Mouse (Mus musculus): ENCODE data around the gene Gm45837. TPM values are rescaled to one million over a fixed set of nuclear protein-coding genes. Genes with fewer than 3 reads are reported as not detected.

Gene Gm45837
- polyA plus RNA-seq, 1 experiment: not detected

GRCm38 (mm10) chr7:101478099-101478498 is 67.4 kb downstream of the Gm45837 start:
- WGBS: 40% methylated on average over 5 of the region's 5 CpGs
- peak; percentile 45 for DNase-seq
- H3K4me1 ChIP-seq (ENCODE audit: control insufficient read depth, insufficient read depth, low read length): peaks cover 4% of the 10 kb centered on the region; the same call in 1 of the 2 replicates
- H3K4me3 ChIP-seq (ENCODE audit: insufficient read depth, low read depth, low read length): no peak overlapping the region
- no peaks in the 10 kb centered on the region for H3K27me3 ChIP-seq (replicated peaks; ENCODE audit: control insufficient read depth, insufficient read depth, low read length)
- no peaks in the 10 kb centered on the region for H3K36me3 ChIP-seq (ENCODE audit: control insufficient read depth, insufficient read depth, low read length)
- no peak overlapping the region for H3K27ac ChIP-seq (ENCODE audit: insufficient read depth, low read depth, low read length)
- TF ChIP-seq CTCF (conservative IDR thresholded peaks at IDR 0.05; ENCODE audit: insufficient read depth, insufficient read length, low read depth, low read length) (no peak), POLR2A (IDR thresholded peaks at IDR 0.05; ENCODE audit: low read depth, low read length) (no peak)

DNA sequence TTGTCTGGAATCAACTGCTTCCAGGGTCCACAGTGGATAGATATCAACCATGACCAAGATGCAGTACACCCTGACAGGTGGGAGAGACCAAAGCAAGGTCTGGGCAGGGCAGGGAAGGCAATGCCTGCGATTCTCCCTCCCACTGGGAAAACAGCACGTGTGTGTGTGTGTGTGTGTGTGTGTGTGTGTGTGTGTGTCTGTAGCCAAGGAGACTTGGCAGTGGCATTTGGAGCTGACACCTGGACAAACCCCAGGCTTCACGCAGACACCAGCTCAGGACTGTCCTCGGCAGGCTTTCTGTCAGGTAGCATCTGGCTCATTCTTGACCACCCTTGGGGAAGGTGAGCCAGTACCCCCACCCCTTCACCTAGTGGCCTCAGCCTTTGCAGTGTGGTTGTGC is 69.2 kb downstream of the Gm45837 start:
- Histone ChIP-seq H3K27me3 (replicated peaks; ENCODE audit: control insufficient read depth, insufficient read depth, low read length) (no peaks in the 10 kb centered on the region), H3K4me1 (ENCODE audit: control insufficient read depth, insufficient read depth, low read length) (no peaks in the 10 kb centered on the region), H3K27ac (ENCODE audit: insufficient read depth, low read depth, low read length) (no peak overlapping the region), H3K4me3 (ENCODE audit: insufficient read depth, low read depth, low read length) (no peak overlapping the region), H3K36me3 (ENCODE audit: control insufficient read depth, insufficient read depth, low read length) (no peaks in the 10 kb centered on the region)
- 45% methylated on average over 4 of the region's 4 CpGs for WGBS
- DNase-seq: no peak
- no peak for TF ChIP-seq CTCF (conservative IDR thresholded peaks at IDR 0.05; ENCODE audit: insufficient read depth, insufficient read length, low read depth, low read length)
- TF ChIP-seq POLR2A (IDR thresholded peaks at IDR 0.05; ENCODE audit: low read depth, low read length): no peak

DNA sequence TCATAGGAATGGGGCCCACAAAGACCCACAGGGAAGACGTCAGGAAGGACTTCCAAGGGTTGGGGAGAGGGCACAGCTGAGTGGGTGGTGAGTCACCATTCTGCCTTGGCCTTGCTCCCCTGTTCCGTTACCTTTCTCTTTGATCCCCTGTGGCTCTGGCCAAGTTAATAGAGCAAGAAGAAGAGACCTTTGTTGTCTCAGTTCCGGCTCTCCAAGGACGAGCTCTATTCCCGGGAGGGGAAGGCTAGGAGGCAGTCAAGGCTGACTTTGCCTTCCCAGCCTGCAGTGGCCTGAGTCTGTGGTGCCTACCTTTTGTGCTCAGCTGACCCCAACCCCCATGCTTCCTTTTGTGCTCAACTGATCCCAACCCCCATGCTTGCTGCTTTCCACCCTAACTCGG is 70.0 kb downstream of the Gm45837 start:
- H3K4me3 ChIP-seq (ENCODE audit: insufficient read depth, low read depth, low read length): no peak overlapping the region
- no peaks in the 10 kb centered on the region for H3K27me3 ChIP-seq (replicated peaks; ENCODE audit: control insufficient read depth, insufficient read depth, low read length)
- TF ChIP-seq POLR2A (IDR thresholded peaks at IDR 0.05; ENCODE audit: low read depth, low read length) (no peak), CTCF (conservative IDR thresholded peaks at IDR 0.05; ENCODE audit: insufficient read depth, insufficient read length, low read depth, low read length) (no peak)
- DNase-seq: peak; percentile 56
- H3K27ac ChIP-seq (ENCODE audit: insufficient read depth, low read depth, low read length): peak overlapping the region; percentile 18; the same call in 1 of the 2 replicates
- H3K4me1 ChIP-seq (ENCODE audit: control insufficient read depth, insufficient read depth, low read length): no peaks in the 10 kb centered on the region
- H3K36me3 ChIP-seq (ENCODE audit: control insufficient read depth, insufficient read depth, low read length): no peaks in the 10 kb centered on the region
- WGBS: 32% methylated on average over 6 of the region's 6 CpGs

- H3K4me3 ChIP-seq (ENCODE audit: insufficient read depth, low read depth, low read length): no peak overlapping the region
- peak; percentile 76 for DNase-seq
- no peak for TF ChIP-seq POLR2A (IDR thresholded peaks at IDR 0.05; ENCODE audit: low read depth, low read length)
- TF ChIP-seq CTCF (conservative IDR thresholded peaks at IDR 0.05; ENCODE audit: insufficient read depth, insufficient read length, low read depth, low read length): no peak
- H3K27ac ChIP-seq (ENCODE audit: insufficient read depth, low read depth, low read length): 0 out of 2 replicates have a peak overlapping the region, but pooled peaks have one; percentile 30
- H3K27me3 ChIP-seq (replicated peaks; ENCODE audit: control insufficient read depth, insufficient read depth, low read length): no peaks in the 10 kb centered on the region
- H3K4me1 ChIP-seq (ENCODE audit: control insufficient read depth, insufficient read depth, low read length): no peaks in the 10 kb centered on the region
- no peaks in the 10 kb centered on the region for H3K36me3 ChIP-seq (ENCODE audit: control insufficient read depth, insufficient read depth, low read length)
- WGBS: 23% methylated on average over 8 of the region's 8 CpGs
Measured at GRCm38 (mm10) chr7:101481872-101482498, 71.3 kb downstream of the Gm45837 start.

DNA sequence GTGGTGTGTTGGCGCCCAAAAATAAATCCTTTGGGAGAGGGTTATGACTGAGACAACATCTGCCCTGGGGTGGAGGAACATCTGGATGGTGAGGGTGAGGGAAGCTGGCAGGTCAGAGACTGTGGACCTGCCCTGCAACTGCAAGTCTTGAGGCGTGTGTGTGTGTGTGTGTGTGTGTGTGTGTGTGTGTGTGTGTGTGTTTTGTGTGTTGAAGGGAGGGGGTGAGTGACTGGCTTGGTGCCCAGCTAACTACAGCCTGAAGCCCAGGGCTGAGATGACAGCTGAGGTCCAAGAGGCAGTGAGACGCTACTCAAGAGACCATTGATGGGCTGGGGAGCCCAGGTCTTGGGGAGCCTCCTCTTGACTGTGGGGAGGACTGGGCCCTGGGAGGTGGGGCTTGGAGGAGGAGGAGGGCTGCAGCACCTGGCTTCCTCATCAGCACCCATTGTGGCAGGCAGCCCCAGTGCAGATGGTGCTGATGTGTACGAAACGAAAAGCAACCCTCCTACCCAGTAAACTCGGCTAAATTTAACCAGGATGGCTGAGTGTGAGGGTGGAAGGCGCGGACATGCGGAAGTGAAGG is 71.9 kb downstream of the Gm45837 start:
- no peaks in the 10 kb centered on the region for H3K36me3 ChIP-seq (ENCODE audit: control insufficient read depth, insufficient read depth, low read length)
- no peak for TF ChIP-seq CTCF (conservative IDR thresholded peaks at IDR 0.05; ENCODE audit: insufficient read depth, insufficient read length, low read depth, low read length)
- TF ChIP-seq POLR2A (IDR thresholded peaks at IDR 0.05; ENCODE audit: low read depth, low read length): no peak
- WGBS: 26% methylated on average over 9 of the region's 9 CpGs
- DNase-seq: no peak
- no peaks in the 10 kb centered on the region for H3K27me3 ChIP-seq (replicated peaks; ENCODE audit: control insufficient read depth, insufficient read depth, low read length)
- H3K27ac ChIP-seq (ENCODE audit: insufficient read depth, low read depth, low read length): no peak overlapping the region
- H3K4me3 ChIP-seq (ENCODE audit: insufficient read depth, low read depth, low read length): no peak overlapping the region
- H3K4me1 ChIP-seq (ENCODE audit: control insufficient read depth, insufficient read depth, low read length): no peaks in the 10 kb centered on the region

GRCm38 (mm10) chr7:101483498-101484115 is 72.9 kb downstream of the Gm45837 start:
- no peak for DNase-seq
- 36% methylated on average over 9 of the region's 9 CpGs for WGBS
- no peaks in the 10 kb centered on the region for H3K27me3 ChIP-seq (replicated peaks; ENCODE audit: control insufficient read depth, insufficient read depth, low read length)

DNA sequence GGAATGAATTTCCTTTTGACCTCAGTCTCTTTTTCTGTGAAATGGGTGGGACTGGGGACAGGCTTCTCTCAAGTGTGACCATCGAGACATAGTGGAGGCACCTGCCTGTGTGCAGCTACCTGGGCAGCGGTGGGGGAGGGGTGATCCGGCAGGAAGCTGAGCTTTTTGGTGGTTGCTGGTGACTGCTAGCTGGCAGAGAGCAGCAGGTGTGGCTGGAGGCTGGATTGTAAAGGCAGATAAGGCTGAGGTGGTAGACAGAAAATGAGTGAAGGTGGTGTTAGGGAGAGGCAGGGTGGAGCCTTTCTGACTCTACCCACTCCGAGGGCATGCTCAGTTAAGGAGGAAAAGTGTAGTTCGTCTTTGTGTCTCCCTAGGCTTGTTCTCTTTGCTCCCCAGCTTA is 76.4 kb downstream of the Gm45837 start:
- H3K36me3 ChIP-seq (ENCODE audit: control insufficient read depth, insufficient read depth, low read length): no peaks in the 10 kb centered on the region
- WGBS: 79% methylated on average over 5 of the region's 5 CpGs
- H3K27me3 ChIP-seq (replicated peaks; ENCODE audit: control insufficient read depth, insufficient read depth, low read length): no peaks in the 10 kb centered on the region
- TF ChIP-seq CTCF (conservative IDR thresholded peaks at IDR 0.05; ENCODE audit: insufficient read depth, insufficient read length, low read depth, low read length) (no peak), POLR2A (IDR thresholded peaks at IDR 0.05; ENCODE audit: low read depth, low read length) (no peak)
- no peak overlapping the region for H3K4me3 ChIP-seq (ENCODE audit: insufficient read depth, low read depth, low read length)
- no peaks in the 10 kb centered on the region for H3K4me1 ChIP-seq (ENCODE audit: control insufficient read depth, insufficient read depth, low read length)
- DNase-seq: no peak
- no peak overlapping the region for H3K27ac ChIP-seq (ENCODE audit: insufficient read depth, low read depth, low read length)

More at GRCm38 (mm10) chr7:101483498-101484115, 72.9 kb downstream of the Gm45837 start:
- Histone ChIP-seq H3K4me1 (ENCODE audit: control insufficient read depth, insufficient read depth, low read length) (no peaks in the 10 kb centered on the region), H3K36me3 (ENCODE audit: control insufficient read depth, insufficient read depth, low read length) (no peaks in the 10 kb centered on the region), H3K27ac (ENCODE audit: insufficient read depth, low read depth, low read length) (no peak overlapping the region), H3K4me3 (ENCODE audit: insufficient read depth, low read depth, low read length) (no peak overlapping the region)
- TF ChIP-seq POLR2A (IDR thresholded peaks at IDR 0.05; ENCODE audit: low read depth, low read length) (no peak), CTCF (conservative IDR thresholded peaks at IDR 0.05; ENCODE audit: insufficient read depth, insufficient read length, low read depth, low read length) (no peak)

Data from kidney, adult 2 months (tissue).